Mouse (Mus musculus) liver (tissue): ENCODE data around the gene Adgra1.

ENCODE experiments used
- DNase-seq: peaks from one replicate; pipeline ENCODE4 v3.0.0-alpha.2; 2020; ENCODE audit warnings: mixed read lengths

The Adgra1 gene

GRCm38 (mm10) chr7:139909469-139909868 lies 75.5 kb downstream of the Adgra1 start:
- no peak for DNase-seq

- DNase-seq: no peak
Measured at GRCm38 (mm10) chr7:139910204-139910835, 76.3 kb downstream of the Adgra1 start.

- DNase-seq: peak; percentile 29
Measured at GRCm38 (mm10) chr7:139914141-139915047, 80.4 kb downstream of the Adgra1 start.

GRCm38 (mm10) chr7:139915646-139916257 lies 81.8 kb downstream of the Adgra1 start:
- no peak for DNase-seq

- DNase-seq: no peak
Measured at GRCm38 (mm10) chr7:139916345-139916744, 82.4 kb downstream of the Adgra1 start.

- DNase-seq: no peak
Measured at GRCm38 (mm10) chr7:139918262-139918661, 84.3 kb downstream of the Adgra1 start.
